Mouse (Mus musculus) stomach, postnatal 0 days (tissue): ENCODE data around the gene Nol4l.

Source experiments
- CTCF ChIP-seq: IDR thresholded peaks from 2 replicates; pipeline ENCODE4 v1.5.1; 2016; ENCODE audit warnings: antibody characterized with exemption, low read depth, mild to moderate bottlenecking, moderate library complexity
- EP300 ChIP-seq: optimal IDR thresholded peaks from 2 replicates; pipeline ENCODE3; 2016; ENCODE audit warnings: antibody characterized with exemption

DNA sequence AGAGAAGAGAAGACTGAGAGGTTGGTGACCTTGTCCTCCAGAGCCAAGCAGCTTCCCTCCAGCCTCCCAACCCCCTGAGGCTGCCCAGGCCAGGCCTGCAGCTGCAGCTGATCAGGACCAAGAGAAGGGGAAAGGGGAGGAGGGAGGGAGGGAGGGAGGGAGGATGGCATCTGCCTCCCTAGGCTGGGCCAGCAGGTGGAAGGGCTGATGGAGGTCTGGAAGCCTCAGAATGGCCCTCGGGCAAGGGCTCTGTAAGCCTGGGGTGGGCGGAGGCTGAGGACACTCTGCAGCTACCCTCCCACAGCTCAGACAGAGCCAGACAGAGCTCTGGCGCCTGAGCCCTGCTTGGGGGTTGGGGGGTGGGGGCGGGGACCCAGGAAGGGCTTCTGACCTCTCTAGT lies 7.5 kb downstream of the Nol4l start:
- no peak for TF ChIP-seq CTCF
- no peak for TF ChIP-seq EP300
